Mouse (Mus musculus): ENCODE data around the gene Gsg1l.

GRCm38 (mm10) chr7:125973874-125974273 lies 108.3 kb downstream of the Gsg1l start:
- TF ChIP-seq CTCF (IDR thresholded peaks at IDR 0.05; ENCODE audit: low read depth, low read length) (no peak), POLR2AphosphoS5 (IDR thresholded peaks at IDR 0.05; ENCODE audit: insufficient replicate concordance, low read depth, low read length) (no peak), GATA1 (IDR thresholded peaks at IDR 0.05; ENCODE audit: borderline replicate concordance, low read length) (no peak), GATA2 (IDR thresholded peaks at IDR 0.05; ENCODE audit: borderline replicate concordance, low read depth, low read length) (no peak), TAL1 (conservative IDR thresholded peaks at IDR 0.05; ENCODE audit: low read depth, low read length) (no peak)
